Mouse (Mus musculus) neural tube, embryonic 11.5 days (tissue): Measurements from ENCODE around the gene Phrf1. TPM values are rescaled to one million over a fixed set of nuclear protein-coding genes. Genes with fewer than 3 reads are reported as not detected.

Experiments
- ATAC-seq: fragments of 200-750 bp; cut with Nextera tagmentation; 2 replicates; pipeline ENCODE4 v1.8.0; 2017; ENCODE audit warnings: moderate number of reproducible peaks, mild to moderate bottlenecking, moderate TSS enrichment, moderate library complexity; ENCODE audit not compliant: insufficient read depth, low FRiP score, low TSS enrichment
- DNase-seq: peaks from one replicate; pipeline ENCODE4 v3.0.0-alpha.2; 2015; ENCODE audit warnings: low spot score
- H3K27ac ChIP-seq: fragments of 300-500 bp; sonication (generic); 2 replicates; pipeline ENCODE4 v1.5.1; 2014; ENCODE audit warnings: low read depth, mild to moderate bottlenecking, low read length
- H3K27me3 ChIP-seq: fragments of 300-500 bp; sonication (generic); 2 replicates; pipeline ENCODE4 v1.6.1; 2014; ENCODE audit warnings: mild to moderate bottlenecking, low read length, mixed read lengths; ENCODE audit not compliant: control insufficient read depth, insufficient read depth
- H3K36me3 ChIP-seq: fragments of 300-500 bp; sonication (generic); 2 replicates; pipeline ENCODE4 v1.6.1; 2014; ENCODE audit warnings: mild to moderate bottlenecking, low read length, moderate library complexity, mixed read lengths; ENCODE audit not compliant: control insufficient read depth, insufficient read depth
- H3K4me1 ChIP-seq: fragments of 300-500 bp; sonication (generic); 2 replicates; pipeline ENCODE4 v1.6.1; 2014; ENCODE audit warnings: low read length, mixed read lengths; ENCODE audit not compliant: control insufficient read depth, insufficient read depth
- H3K4me2 ChIP-seq: fragments of 300-500 bp; sonication (generic); 2 replicates; pipeline ENCODE4 v1.6.1; 2014; ENCODE audit warnings: low read depth, mild to moderate bottlenecking, moderate library complexity
- H3K4me3 ChIP-seq: fragments of 300-500 bp; sonication (generic); 2 replicates; pipeline ENCODE4 v1.5.1; 2014; ENCODE audit warnings: low read depth, low read length
- H3K9ac ChIP-seq: fragments of 300-500 bp; sonication (generic); 2 replicates; pipeline ENCODE4 v1.6.1; 2014; ENCODE audit warnings: mild to moderate bottlenecking, low read length
- H3K9me3 ChIP-seq: fragments of 300-500 bp; sonication (generic); 2 replicates; pipeline ENCODE4 v1.6.1; 2016; ENCODE audit warnings: low read length; ENCODE audit not compliant: control insufficient read depth
- WGBS: fragments of 180-500 bp; shearing (Covaris S2); extraction: QIAGEN DNeasy Blood & Tissue Kit; methylation state at CpG from one replicate; pipeline ENCODE4 v1.1.7; 2014; 5-methylcytosine and 5-hydroxymethylcytosine counted together
- microRNA counts: library from miRNA; unstranded; fragments of <30 nt; microRNA quantifications from one replicate; lab custom pipeline; 2015
- microRNA-seq: library from miRNA; unstranded; fragments of <30 nt; microRNA quantifications from one replicate; pipeline ENCODE4, GENCODE M21; 2016
- polyA plus RNA-seq: library from polyadenylated mRNA; unstranded; fragments of >200 nt; fragmentation: Nextera tagmentation; extraction: Ambion mirVana; gene quantifications from 2 replicates; pipeline ENCODE4 v1.2.1, GENCODE M21; 2014

Gene Phrf1
- polyA plus RNA-seq, 1 experiment from 2014 or later: 93.3 TPM

DNA sequence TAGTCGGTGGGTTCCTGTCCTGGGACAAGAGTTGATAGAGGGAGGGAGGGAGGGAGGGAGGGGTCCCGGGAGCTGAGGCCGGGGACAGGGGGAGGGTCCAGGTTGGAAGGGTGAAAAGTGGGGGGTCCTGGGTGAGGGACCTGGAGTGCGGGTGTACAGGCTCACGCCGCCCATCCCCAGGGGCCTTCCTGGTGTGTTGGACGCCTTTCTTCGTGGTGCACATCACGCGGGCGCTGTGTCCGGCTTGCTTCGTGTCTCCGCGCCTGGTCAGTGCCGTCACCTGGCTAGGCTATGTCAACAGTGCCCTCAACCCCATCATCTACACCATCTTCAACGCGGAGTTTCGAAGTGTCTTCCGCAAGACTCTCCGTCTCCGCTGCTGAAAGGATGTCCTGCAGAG lies 65.9 kb downstream of the Phrf1 start:
- Histone ChIP-seq H3K9ac (no peak overlapping the region), H3K4me2 (peak overlapping the region; percentile 57), H3K4me3 (peak overlapping the region; percentile 33), H3K4me1 (peaks cover 15% of the 10 kb centered on the region), H3K27me3 (peaks cover 57% of the 10 kb centered on the region), H3K27ac (no peak overlapping the region), H3K36me3 (peaks cover 2% of the 10 kb centered on the region; the same call in 1 of the 2 replicates), H3K9me3 (no peaks in the 10 kb centered on the region)
- DNase-seq: no peak
- WGBS: 8% methylated on average over 20 of the region's 22 CpGs
- no peak for ATAC-seq

DNA sequence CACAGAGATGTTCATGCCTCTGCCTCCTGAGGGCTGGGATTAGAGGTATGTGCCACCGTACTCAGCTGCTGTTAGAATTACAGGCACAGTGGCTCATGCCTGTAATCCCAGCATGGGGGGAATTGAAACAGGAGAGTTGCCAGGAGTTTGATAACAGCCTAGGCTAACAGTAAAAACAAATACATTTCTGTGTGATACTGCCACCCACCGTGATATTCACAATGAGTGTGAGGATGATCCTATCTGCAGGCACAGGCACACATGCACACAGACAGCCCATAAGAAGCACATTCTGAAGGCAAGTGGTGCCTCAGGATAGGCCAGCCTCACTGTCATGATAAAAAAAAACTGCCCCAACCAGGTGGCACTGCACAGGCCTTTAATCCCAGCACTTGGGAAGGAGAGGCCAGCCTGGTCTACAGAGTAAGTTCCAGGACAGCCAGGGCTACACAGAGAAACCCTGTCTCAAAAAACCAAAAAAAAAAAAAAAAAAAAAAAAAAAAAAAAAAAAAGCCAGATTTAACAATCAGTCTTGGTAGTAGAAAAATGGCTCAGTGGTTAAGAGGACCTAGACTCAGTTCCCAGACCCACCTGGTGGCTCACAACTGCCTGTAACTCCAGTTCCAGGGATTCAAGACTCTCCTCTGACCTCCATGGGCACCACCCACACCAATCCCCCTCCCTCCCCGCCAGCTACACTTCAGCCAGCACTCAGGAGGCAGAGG lies 69.5 kb downstream of the Phrf1 start:
- 72% methylated on average over 3 of the region's 3 CpGs for WGBS
- DNase-seq (no peak), ATAC-seq (no peak)
- Histone ChIP-seq H3K27ac (no peak overlapping the region), H3K36me3 (peaks cover 11% of the 10 kb centered on the region), H3K4me3 (no peak overlapping the region), H3K4me1 (peaks cover 11% of the 10 kb centered on the region), H3K27me3 (peaks cover 28% of the 10 kb centered on the region), H3K9me3 (no peaks in the 10 kb centered on the region), H3K4me2 (no peak overlapping the region), H3K9ac (no peak overlapping the region)

DNA sequence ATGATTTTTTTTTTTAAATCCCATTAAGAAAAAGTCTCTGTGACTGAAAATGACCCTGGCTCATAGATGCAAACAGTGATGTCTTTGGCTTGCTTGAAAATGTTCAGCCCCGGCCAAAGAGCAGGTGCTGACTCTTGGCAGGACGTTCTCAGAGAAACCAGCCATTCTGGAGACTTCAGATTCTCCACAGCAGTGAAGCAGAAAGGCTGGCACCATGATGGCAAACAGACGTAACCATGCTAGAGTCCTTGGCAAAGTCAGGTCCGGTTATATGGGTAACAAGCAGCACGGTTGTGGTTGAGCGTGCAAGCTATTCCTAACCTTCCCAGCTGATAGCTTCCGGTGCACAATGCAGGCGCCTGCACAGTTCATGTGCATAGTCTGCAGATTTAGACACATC lies 70.6 kb downstream of the Phrf1 start:
- Histone ChIP-seq H3K4me1 (peaks cover 3% of the 10 kb centered on the region; the same call in 1 of the 2 replicates), H3K27ac (no peak overlapping the region), H3K4me3 (no peak overlapping the region), H3K27me3 (peaks cover 17% of the 10 kb centered on the region), H3K9me3 (no peaks in the 10 kb centered on the region), H3K4me2 (no peak overlapping the region), H3K9ac (no peak overlapping the region), H3K36me3 (peaks cover 11% of the 10 kb centered on the region)
- no peak for ATAC-seq
- WGBS: 96% methylated on average over 8 of the region's 8 CpGs
- DNase-seq: no peak

DNA sequence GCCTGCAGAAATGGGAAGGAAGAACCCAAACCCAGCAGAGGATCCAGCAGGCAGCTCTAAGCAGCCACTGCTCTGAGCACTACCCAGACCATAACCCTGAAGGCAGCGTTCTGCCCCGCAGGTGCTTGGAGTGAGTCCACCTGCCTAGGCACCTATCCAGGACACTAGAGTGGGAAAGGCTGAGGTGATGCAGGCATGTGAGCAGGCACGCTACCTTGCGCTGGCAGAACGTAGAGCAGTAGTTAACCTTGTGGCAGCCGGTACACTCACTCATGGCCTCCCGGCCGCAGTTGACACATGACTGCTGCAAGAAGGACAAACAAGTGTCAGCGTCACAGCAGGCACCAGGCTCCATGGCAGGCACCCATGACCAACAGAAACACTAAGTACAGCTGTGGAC lies 72.8 kb downstream of the Phrf1 start:
- no peak for DNase-seq
- Histone ChIP-seq H3K27ac (no peak overlapping the region), H3K9me3 (no peaks in the 10 kb centered on the region), H3K4me1 (no peaks in the 10 kb centered on the region), H3K4me3 (no peak overlapping the region), H3K27me3 (no peaks in the 10 kb centered on the region), H3K36me3 (peaks cover 14% of the 10 kb centered on the region), H3K9ac (no peak overlapping the region), H3K4me2 (no peak overlapping the region)
- 94% methylated on average over 9 of the region's 9 CpGs for WGBS
- ATAC-seq: no peak

DNA sequence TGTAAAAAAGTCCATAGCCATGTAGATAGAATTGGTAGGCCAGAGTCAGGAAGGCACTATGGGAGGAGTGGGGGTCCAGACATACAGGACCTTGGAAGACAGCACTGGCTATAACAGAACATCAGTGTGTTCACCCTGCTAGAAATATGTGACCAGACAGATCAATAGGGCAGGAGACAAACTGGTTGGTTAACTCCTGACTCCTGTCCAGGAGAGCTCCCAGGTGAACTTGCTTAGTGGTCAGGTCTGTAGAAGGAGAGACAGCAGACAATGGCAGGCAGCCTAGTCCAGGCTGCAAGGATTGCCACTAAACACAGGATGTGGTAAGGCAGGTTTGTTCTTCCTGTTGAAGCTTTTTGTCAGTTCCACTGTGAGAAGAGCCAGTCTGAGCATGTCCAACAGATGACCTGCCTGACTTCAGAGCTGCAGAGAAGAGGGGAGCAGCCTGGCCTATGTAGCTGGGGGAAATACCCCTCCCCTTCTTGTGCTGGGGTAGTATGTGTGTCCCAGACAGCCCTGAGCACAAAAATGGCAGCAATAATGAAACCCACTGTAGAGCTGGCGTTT lies 74.2 kb downstream of the Phrf1 start:
- DNase-seq (no peak), ATAC-seq (no peak)
- Histone ChIP-seq H3K27ac (no peak overlapping the region), H3K4me1 (no peaks in the 10 kb centered on the region), H3K9me3 (no peaks in the 10 kb centered on the region), H3K9ac (no peak overlapping the region), H3K27me3 (no peaks in the 10 kb centered on the region), H3K4me2 (no peak overlapping the region), H3K4me3 (no peak overlapping the region), H3K36me3 (peaks cover 18% of the 10 kb centered on the region)
- WGBS: 76% methylated on average over 1 of the region's 1 CpGs

DNA sequence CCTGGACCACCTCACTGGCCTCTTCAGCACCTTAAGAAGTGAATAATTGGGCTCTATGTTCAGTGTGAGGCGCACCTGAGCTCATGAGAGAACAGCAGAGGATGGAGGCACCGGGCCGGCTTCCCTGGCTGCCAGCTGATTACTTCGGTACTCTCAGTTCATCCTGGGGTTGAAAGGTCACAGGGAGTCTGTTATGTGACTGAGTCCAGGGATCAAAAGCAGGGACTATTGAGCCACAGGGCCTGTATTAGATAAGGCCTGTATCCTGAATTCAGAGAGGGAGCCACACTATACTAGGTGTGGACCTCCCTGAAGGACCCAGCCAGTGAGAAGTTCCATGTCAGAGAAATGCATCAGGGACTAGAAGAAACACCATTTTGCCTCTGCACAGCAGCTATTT lies 76.0 kb downstream of the Phrf1 start:
- 93% methylated on average over 4 of the region's 4 CpGs for WGBS
- peaks cover 19% of the 10 kb centered on the region for H3K36me3 ChIP-seq
- no peak for DNase-seq

More for the DNA sequence above, 76.0 kb downstream of the Phrf1 start:
- ATAC-seq: no peak
- Histone ChIP-seq H3K4me1 (no peaks in the 10 kb centered on the region), H3K27me3 (no peaks in the 10 kb centered on the region), H3K9ac (no peak overlapping the region), H3K27ac (no peak overlapping the region), H3K4me3 (no peak overlapping the region), H3K4me2 (no peak overlapping the region), H3K9me3 (no peaks in the 10 kb centered on the region)

MicroRNAs within 50 kb of the gene (microRNA counts, 519-probe panel; counts per million panel counts)
- 4,302 counts per million, percentile 79 among the panel's probes with 10 or more counts for microRNA mmu-miR-210 (lab: Ali Mortazavi, UCI)

Small RNA genes lying within 50 kb of the gene (microRNA-seq; reads per million reads assigned to microRNA genes)
- 365 reads per million, percentile 66 among the genes with 10 or more reads in this experiment for gene Mir210

Other genes with a start within 250 kb of the Phrf1 start
- gene Ifitm3, start 218.0 kb upstream of the Phrf1 start, polyA plus RNA-seq: 20.1 and 21.0 TPM in 2 replicates
- gene Ifitm6, start 210.9 kb upstream of the Phrf1 start, polyA plus RNA-seq: not detected in 2 replicates
- gene Gm17387, start 199.7 kb upstream of the Phrf1 start, polyA plus RNA-seq: not detected in 2 replicates
- 14.5 and 17.1 TPM in 2 replicates for gene B4galnt4, start 167.7 kb upstream of the Phrf1 start, polyA plus RNA-seq
- 2.3 and 2.7 TPM in 2 replicates for gene Pkp3, start 150.6 kb upstream of the Phrf1 start, polyA plus RNA-seq
- 2.4 and 3.1 TPM in 2 replicates for gene Sigirr, start 128.2 kb upstream of the Phrf1 start, polyA plus RNA-seq
- 0.09 TPM in 1 of 2 replicates, not detected in the other for gene Ano9, start 111.0 kb upstream of the Phrf1 start, polyA plus RNA-seq
- 69.0 and 69.5 TPM in 2 replicates for gene Ptdss2, start 106.4 kb upstream of the Phrf1 start, polyA plus RNA-seq
- gene Rnh1, start 55.9 kb upstream of the Phrf1 start, polyA plus RNA-seq: 69.5 and 69.7 TPM in 2 replicates
- gene Hras, start 34.8 kb upstream of the Phrf1 start, polyA plus RNA-seq: 111 and 122 TPM in 2 replicates
- gene Lrrc56, start 34.6 kb upstream of the Phrf1 start, polyA plus RNA-seq: 9.1 and 9.5 TPM in 2 replicates
- 1.9 and 2.0 TPM in 2 replicates for gene Lmntd2, start 14.7 kb upstream of the Phrf1 start, polyA plus RNA-seq
- gene Rassf7, start 12.9 kb upstream of the Phrf1 start, polyA plus RNA-seq: 34.4 and 45.7 TPM in 2 replicates
- gene Irf7, start 37.7 kb downstream of the Phrf1 start, polyA plus RNA-seq: 0.56 and 0.78 TPM in 2 replicates
- gene Cdhr5, start 48.0 kb downstream of the Phrf1 start, polyA plus RNA-seq: not detected in 2 replicates
- gene Sct, start 50.3 kb downstream of the Phrf1 start, polyA plus RNA-seq: 13.2 and 13.7 TPM in 2 replicates
- 0.43 and 0.61 TPM in 2 replicates for gene Drd4, start 63.2 kb downstream of the Phrf1 start, polyA plus RNA-seq
- 72.3 and 90.1 TPM in 2 replicates for gene Deaf1, start 98.9 kb downstream of the Phrf1 start, polyA plus RNA-seq
- gene Tmem80, start 99.0 kb downstream of the Phrf1 start, polyA plus RNA-seq: 29.3 and 32.6 TPM in 2 replicates
- gene Eps8l2, start 110.1 kb downstream of the Phrf1 start, polyA plus RNA-seq: 2.2 TPM in 2 replicates
- 359 and 371 TPM in 2 replicates for gene Taldo1, start 163.4 kb downstream of the Phrf1 start, polyA plus RNA-seq
- gene Gatd1, start 185.4 kb downstream of the Phrf1 start, polyA plus RNA-seq: 44.1 and 46.0 TPM in 2 replicates
- 8.8 and 13.9 TPM in 2 replicates for gene Cend1, start 200.7 kb downstream of the Phrf1 start, polyA plus RNA-seq
- gene Slc25a22, start 209.1 kb downstream of the Phrf1 start, polyA plus RNA-seq: 45.2 and 45.8 TPM in 2 replicates
- gene Pidd1, start 215.2 kb downstream of the Phrf1 start, polyA plus RNA-seq: 9.5 and 10.3 TPM in 2 replicates
- 898 and 979 TPM in 2 replicates for gene Rplp2, start 218.6 kb downstream of the Phrf1 start, polyA plus RNA-seq
- gene Pnpla2, start 226.4 kb downstream of the Phrf1 start, polyA plus RNA-seq: 14.8 and 17.6 TPM in 2 replicates
- 2.8 and 6.4 TPM in 2 replicates for gene Cracr2b, start 232.3 kb downstream of the Phrf1 start, polyA plus RNA-seq
- gene Cd151, start 238.6 kb downstream of the Phrf1 start, polyA plus RNA-seq: 44.3 and 52.2 TPM in 2 replicates
- 76.9 and 79.2 TPM in 2 replicates for gene Polr2l, start 246.3 kb downstream of the Phrf1 start, polyA plus RNA-seq
- 32.4 and 35.8 TPM in 2 replicates for gene Tspan4, start 246.5 kb downstream of the Phrf1 start, polyA plus RNA-seq